Mouse (Mus musculus) heart, adult 2 months (tissue): ENCODE measurements around the gene Sfmbt1. TPM values are rescaled to one million over a fixed set of nuclear protein-coding genes. Genes with fewer than 3 reads are reported as not detected.

Experiments
- DNase-seq, 2 experiments: peaks; one replicate each; pipeline ENCODE4 v3.0.0; 2021
- H3K27ac ChIP-seq: fragments of 200-600 bp; 2 replicates; pipeline ENCODE4 v1.8.1; 2022
- H3K27me3 ChIP-seq: fragments of 200-500 bp; 2 replicates; pipeline ENCODE4 v1.6.1; 2012; ENCODE audit warnings: mild to moderate bottlenecking, low read length, inconsistent platforms, mixed read lengths; ENCODE audit not compliant: control insufficient read depth, insufficient read depth
- H3K36me3 ChIP-seq: fragments of 200-500 bp; 2 replicates; pipeline ENCODE4 v1.6.1; 2012; ENCODE audit warnings: low read length, inconsistent platforms; ENCODE audit not compliant: control insufficient read depth, insufficient read depth
- H3K4me1 ChIP-seq: fragments of 200-500 bp; 2 replicates; pipeline ENCODE4 v1.6.1; 2011; ENCODE audit warnings: low read length; ENCODE audit not compliant: control insufficient read depth, insufficient read depth
- H3K4me3 ChIP-seq: fragments of 200-600 bp; 2 replicates; pipeline ENCODE4 v1.8.1; 2022
- H3K79me2 ChIP-seq: fragments of 200-500 bp; replicated peaks from 2 replicates; pipeline ENCODE4 v1.6.1; 2012; ENCODE audit warnings: mild to moderate bottlenecking, inconsistent platforms, low read length, moderate library complexity, mixed read lengths; ENCODE audit not compliant: control insufficient read depth, insufficient read depth
- H3K9ac ChIP-seq: fragments of 200-500 bp; 2 replicates; pipeline ENCODE4 v1.6.1; 2012; ENCODE audit warnings: low read depth, mild to moderate bottlenecking, control low read depth, inconsistent platforms, low read length, mixed read lengths
- CTCF ChIP-seq: fragments of 200-600 bp; IDR thresholded peaks from 2 replicates; pipeline ENCODE4 v1.8.1; 2022; ENCODE audit warnings: antibody characterized with exemption, mild to moderate bottlenecking, moderate library complexity
- EP300 ChIP-seq: fragments of 200-500 bp; IDR thresholded peaks from 2 replicates; pipeline ENCODE4 v1.6.1; 2011; ENCODE audit warnings: low read depth, low read length, control low read depth; ENCODE audit not compliant: insufficient read depth
- POLR2A ChIP-seq: fragments of 200-500 bp; IDR thresholded peaks from 2 replicates; pipeline ENCODE4 v1.6.1; 2011; ENCODE audit warnings: mild to moderate bottlenecking, low read depth, low read length, control low read depth; ENCODE audit not compliant: insufficient read depth
- WGBS: fragments of 180-500 bp; shearing (Covaris S2); methylation state at CpG from one replicate; pipeline ENCODE4 v1.1.7; 2018; 5-methylcytosine and 5-hydroxymethylcytosine counted together
- intact Hi-C: fragments of 180-260 bp; cut with DNase I; formaldehyde crosslinking; loops from one replicate; pipeline ENCODE4 v1.15.1; 2025
- polyA plus RNA-seq: library from polyadenylated mRNA; depleted of rRNA; stranded (reverse); fragments of >200 nt; gene quantifications from 2 replicates; pipeline ENCODE4 v1.2.3, GENCODE M21; 2012
- total RNA-seq, 2 experiments: library from RNA; stranded (reverse); gene quantifications; 2 replicates each; pipeline ENCODE4 v1.2.3; 2021

The Sfmbt1 gene
- total and polyA plus RNA-seq, 3 experiments: 1.6 to 14.2 (median 12.9) TPM

DNA sequence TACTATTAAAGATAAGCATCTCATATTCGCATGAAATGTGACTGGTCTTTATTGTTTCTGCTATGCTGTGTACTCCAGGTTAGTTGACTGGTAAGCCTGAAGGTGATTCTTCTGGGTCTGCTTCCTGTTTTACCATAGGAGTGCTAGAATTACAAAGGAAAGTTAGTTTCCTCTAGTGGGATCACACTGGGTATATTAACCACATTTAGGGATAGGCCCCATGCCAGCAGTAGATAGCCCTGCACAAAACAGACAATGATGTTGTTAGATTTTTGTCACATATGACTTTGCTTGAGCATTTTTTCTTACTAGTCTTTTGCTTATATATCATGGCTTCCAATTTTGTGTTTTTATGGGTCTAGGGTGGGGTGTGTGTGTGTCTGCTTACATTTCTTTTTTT is 21.8 kb downstream of the Sfmbt1 start:
- no peak overlapping the region for H3K27ac ChIP-seq
- H3K9ac ChIP-seq: no peak overlapping the region
- H3K36me3 ChIP-seq: no peaks in the 10 kb centered on the region
- no peak for DNase-seq
- 53% methylated on average over 1 of the region's 1 CpGs for WGBS
- TF ChIP-seq EP300 (no peak), POLR2A (no peak), CTCF (no peak)
- H3K4me1 ChIP-seq: no peaks in the 10 kb centered on the region; the same call in 1 of the 2 replicates
- H3K79me2 ChIP-seq: peaks cover 7% of the 10 kb centered on the region; the same call in 1 of the 2 replicates
- intact Hi-C loops: no loop called here
- no peaks in the 10 kb centered on the region for H3K27me3 ChIP-seq
- H3K4me3 ChIP-seq: no peak overlapping the region

DNA sequence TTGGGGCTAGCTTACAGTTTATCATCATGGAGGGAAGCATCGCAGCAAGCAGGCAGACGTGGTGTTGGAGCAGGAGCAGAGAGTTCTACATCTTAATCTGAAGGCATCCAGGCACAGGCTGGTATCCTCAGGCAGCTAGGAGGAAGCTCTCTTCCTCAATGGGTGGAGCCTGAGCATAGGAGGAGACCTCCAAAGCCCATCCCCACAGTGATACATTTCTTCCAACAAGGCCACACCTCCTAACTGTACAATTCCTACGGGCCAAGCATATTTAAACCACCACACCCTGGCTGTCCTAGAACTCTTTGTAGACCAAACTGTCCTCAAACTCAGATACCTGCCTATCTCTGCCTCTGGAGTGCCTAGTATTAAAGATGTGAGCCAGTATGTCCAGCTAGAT is 29.2 kb downstream of the Sfmbt1 start:
- intact Hi-C loops: no loop called here
- 68% methylated on average over 3 of the region's 3 CpGs for WGBS
- no peak for DNase-seq
- Histone ChIP-seq H3K9ac (no peak overlapping the region), H3K36me3 (no peaks in the 10 kb centered on the region), H3K27me3 (no peaks in the 10 kb centered on the region), H3K4me1 (no peaks in the 10 kb centered on the region), H3K79me2 (0 out of 2 replicates have a peak, but pooled peaks cover 5% of the 10 kb centered on the region), H3K4me3 (no peak overlapping the region), H3K27ac (no peak overlapping the region)
- TF ChIP-seq EP300: no peak
- TF ChIP-seq POLR2A: no peak
- no peak for TF ChIP-seq CTCF

DNA sequence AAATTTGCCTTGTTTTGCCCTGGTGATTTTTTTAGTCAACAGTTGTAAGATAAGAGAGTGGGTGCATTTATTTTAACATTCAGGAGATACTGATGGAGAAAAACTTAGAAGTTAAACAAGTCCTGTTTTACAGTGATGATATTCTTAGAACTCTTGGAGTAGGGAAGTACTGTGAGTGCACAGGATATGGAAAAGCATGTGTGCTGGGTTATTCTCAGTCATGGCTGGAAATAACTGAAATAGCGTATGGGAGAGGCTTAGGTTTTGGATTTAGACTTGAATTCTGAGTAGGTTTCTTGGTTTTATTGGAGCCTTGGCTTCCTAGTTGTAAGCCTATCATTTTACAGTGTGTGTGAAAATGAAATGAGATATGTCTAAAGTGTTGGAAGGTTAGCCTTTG is 31.5 kb downstream of the Sfmbt1 start:
- no peaks in the 10 kb centered on the region for H3K4me1 ChIP-seq
- intact Hi-C loops: no loop called here

DNA sequence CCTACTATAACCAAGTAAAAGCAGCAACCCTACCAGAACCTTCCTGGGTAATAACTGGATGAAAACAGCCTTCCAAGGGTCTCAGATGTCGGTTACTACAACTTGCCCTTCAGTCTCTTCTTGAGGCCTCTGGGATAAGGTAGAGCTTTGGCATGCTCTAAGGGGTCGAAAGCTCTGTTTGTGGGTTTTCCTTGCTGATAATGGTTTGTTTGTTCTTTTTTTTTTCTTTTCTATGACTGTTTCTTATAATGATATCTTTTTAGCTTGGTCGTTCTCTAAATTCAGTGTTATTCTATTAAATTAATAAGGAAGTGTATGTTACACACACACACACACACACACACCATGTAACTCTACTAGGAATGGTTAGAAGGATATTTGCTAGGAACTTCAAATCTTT is 42.6 kb downstream of the Sfmbt1 start:
- H3K36me3 ChIP-seq: no peaks in the 10 kb centered on the region
- no peak for DNase-seq
- no peaks in the 10 kb centered on the region for H3K4me1 ChIP-seq
- no peak overlapping the region for H3K4me3 ChIP-seq
- H3K79me2 ChIP-seq: no peaks in the 10 kb centered on the region
- no peak overlapping the region for H3K9ac ChIP-seq
- intact Hi-C loops: no loop called here
- TF ChIP-seq POLR2A (no peak), CTCF (no peak), EP300 (no peak)
- H3K27me3 ChIP-seq: no peaks in the 10 kb centered on the region
- no peak overlapping the region for H3K27ac ChIP-seq
- 88% methylated on average over 3 of the region's 3 CpGs for WGBS

More for the DNA sequence above, 31.5 kb downstream of the Sfmbt1 start:
- H3K36me3 ChIP-seq: no peaks in the 10 kb centered on the region
- H3K79me2 ChIP-seq: 0 out of 2 replicates have a peak, but pooled peaks cover 2% of the 10 kb centered on the region
- H3K27ac ChIP-seq: no peak overlapping the region
- H3K4me3 ChIP-seq: no peak overlapping the region
- WGBS: 52% methylated on average over 1 of the region's 1 CpGs
- no peak overlapping the region for H3K9ac ChIP-seq
- no peaks in the 10 kb centered on the region for H3K27me3 ChIP-seq
- no peak for DNase-seq
- TF ChIP-seq EP300 (no peak), CTCF (no peak), POLR2A (no peak)

DNA sequence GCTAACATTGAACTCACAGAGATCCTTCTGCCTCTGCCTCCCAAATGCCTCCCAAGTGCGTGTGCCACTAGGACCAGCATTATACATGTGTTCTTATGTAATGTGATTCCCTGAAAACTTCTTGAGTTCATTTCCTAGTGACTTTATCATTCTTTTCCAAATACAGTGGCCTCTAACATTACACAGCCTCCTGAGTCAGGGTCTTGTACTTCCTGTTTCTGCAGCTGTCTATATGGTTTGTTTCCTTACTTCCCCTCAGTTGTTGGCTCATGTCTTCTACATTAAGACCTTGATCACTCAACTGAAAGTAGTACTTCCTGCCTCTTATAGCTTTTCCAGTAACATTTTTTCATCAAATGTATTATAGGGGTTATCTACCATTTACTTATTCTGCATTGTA is 46.6 kb downstream of the Sfmbt1 start:
- TF ChIP-seq EP300 (no peak), CTCF (no peak), POLR2A (no peak)
- no peak overlapping the region for H3K27ac ChIP-seq
- no peak overlapping the region for H3K4me3 ChIP-seq
- 0 out of 2 replicates have a peak, but pooled peaks cover 2% of the 10 kb centered on the region for H3K79me2 ChIP-seq
- WGBS: 85% methylated on average over 1 of the region's 1 CpGs
- no peaks in the 10 kb centered on the region for H3K36me3 ChIP-seq
- H3K27me3 ChIP-seq: no peaks in the 10 kb centered on the region
- intact Hi-C loops: no loop called here
- H3K9ac ChIP-seq: no peak overlapping the region
- no peak for DNase-seq
- H3K4me1 ChIP-seq: no peaks in the 10 kb centered on the region

DNA sequence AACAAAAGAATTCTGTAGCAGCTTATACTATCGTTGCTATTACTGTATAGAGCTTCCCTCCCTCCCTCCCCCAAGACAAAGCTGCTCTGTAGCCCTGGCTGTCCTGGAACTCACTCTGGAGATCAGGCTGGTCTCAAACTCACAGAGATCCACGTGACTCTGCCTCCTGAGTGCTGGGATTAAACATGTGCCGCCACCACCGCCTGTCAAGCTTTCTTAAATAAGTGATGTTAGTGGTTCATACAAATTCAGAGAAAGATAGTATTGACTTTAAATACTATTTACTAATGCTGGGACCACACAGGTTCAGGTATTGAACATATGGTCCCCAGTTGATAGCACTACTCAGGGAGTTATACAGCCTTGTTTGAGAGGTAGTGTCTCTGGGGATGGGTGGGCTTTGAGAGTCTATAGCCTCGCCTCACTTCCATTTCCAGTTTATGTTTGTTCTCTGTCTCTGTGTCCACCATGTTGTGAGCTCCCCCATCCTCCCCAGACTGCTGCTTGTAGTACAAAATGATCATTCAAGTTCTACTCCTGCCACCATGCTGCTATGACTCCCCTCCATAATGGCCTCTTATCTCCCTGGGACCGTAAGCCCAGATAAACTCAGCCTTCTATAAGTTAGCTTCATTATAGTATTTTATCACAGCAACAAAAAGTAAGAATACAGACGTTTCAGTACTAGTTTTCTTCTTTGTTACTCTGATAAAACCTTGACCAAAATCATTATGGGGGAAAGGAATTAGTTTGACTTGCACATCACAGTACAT is 47.7 kb downstream of the Sfmbt1 start:
- Histone ChIP-seq H3K79me2 (0 out of 2 replicates have a peak, but pooled peaks cover 2% of the 10 kb centered on the region), H3K27ac (no peak overlapping the region), H3K4me1 (no peaks in the 10 kb centered on the region), H3K36me3 (no peaks in the 10 kb centered on the region), H3K27me3 (no peaks in the 10 kb centered on the region), H3K4me3 (no peak overlapping the region), H3K9ac (no peak overlapping the region)
- 87% methylated on average over 7 of the region's 7 CpGs for WGBS
- intact Hi-C loops: no loop called here
- no peak for TF ChIP-seq CTCF
- DNase-seq: no peak
